Mouse (Mus musculus) forebrain, embryonic 14.5 days (tissue): ENCODE results near the gene Dchs1. TPM values are rescaled to one million over a fixed set of nuclear protein-coding genes. Genes with fewer than 3 reads are reported as not detected.
"Not testable (repeated sequence)": the region's sequence is repeated elsewhere in the genome, so short reads cannot be mapped to it uniquely, and the experiment has no call there.

Experiments used
- ATAC-seq: fragments of 200-750 bp; cut with Nextera tagmentation; 2 replicates; pipeline ENCODE4 v1.8.0; 2017; ENCODE audit warnings: mild to moderate bottlenecking, moderate library complexity
- DNase-seq: peaks from one replicate; pipeline ENCODE4 v3.0.0-alpha.2; 2015; ENCODE audit warnings: low spot score
- H3K27ac ChIP-seq: fragments of 300-500 bp; sonication (generic); 2 replicates; pipeline ENCODE4 v1.5.1; 2014; ENCODE audit warnings: low read depth, mild to moderate bottlenecking, control low read depth, low read length, moderate library complexity
- H3K27me3 ChIP-seq: fragments of 300-500 bp; sonication (generic); replicated peaks from 2 replicates; pipeline ENCODE4 v1.6.1; 2014; ENCODE audit warnings: low read length, control low read depth, mixed read lengths; ENCODE audit not compliant: control insufficient read depth, insufficient read depth
- H3K36me3 ChIP-seq: fragments of 300-500 bp; sonication (generic); 2 replicates; pipeline ENCODE4 v1.6.1; 2014; ENCODE audit warnings: low read length, control low read depth; ENCODE audit not compliant: control insufficient read depth, insufficient read depth
- H3K4me1 ChIP-seq: fragments of 300-500 bp; sonication (generic); 2 replicates; pipeline ENCODE4 v1.6.1; 2014; ENCODE audit warnings: antibody characterized with exemption, low read length, control low read depth; ENCODE audit not compliant: control insufficient read depth, insufficient read depth
- H3K4me2 ChIP-seq: fragments of 300-500 bp; sonication (generic); 2 replicates; pipeline ENCODE4 v1.6.1; 2014; ENCODE audit warnings: mild to moderate bottlenecking, control low read depth, low read length
- H3K4me3 ChIP-seq: fragments of 300-500 bp; sonication (generic); 2 replicates; pipeline ENCODE4 v1.5.1; 2014; ENCODE audit warnings: low read depth, low read length, control low read depth
- H3K9ac ChIP-seq: fragments of 300-500 bp; sonication (generic); 2 replicates; pipeline ENCODE4 v1.6.1; 2014; ENCODE audit warnings: mild to moderate bottlenecking, low read length, control low read depth, moderate library complexity
- H3K9me3 ChIP-seq: fragments of 300-500 bp; sonication (generic); replicated peaks from 2 replicates; pipeline ENCODE4 v1.6.1; 2016; ENCODE audit warnings: low read length, control low read depth, mixed read lengths; ENCODE audit not compliant: control insufficient read depth
- WGBS: fragments of 180-500 bp; shearing (Covaris S2); extraction: QIAGEN DNeasy Blood & Tissue Kit; methylation state at CpG from one replicate; pipeline ENCODE4 v1.1.7; 2014; 5-methylcytosine and 5-hydroxymethylcytosine counted together
- polyA plus RNA-seq: library from polyadenylated mRNA; unstranded; fragments of >200 nt; fragmentation: Nextera tagmentation; extraction: Ambion mirVana; gene quantifications from 2 replicates; pipeline ENCODE4 v1.2.1, GENCODE M21; 2014

The Dchs1 gene
- polyA plus RNA-seq, 1 experiment from 2014 or later, result 18.3 TPM

DNA sequence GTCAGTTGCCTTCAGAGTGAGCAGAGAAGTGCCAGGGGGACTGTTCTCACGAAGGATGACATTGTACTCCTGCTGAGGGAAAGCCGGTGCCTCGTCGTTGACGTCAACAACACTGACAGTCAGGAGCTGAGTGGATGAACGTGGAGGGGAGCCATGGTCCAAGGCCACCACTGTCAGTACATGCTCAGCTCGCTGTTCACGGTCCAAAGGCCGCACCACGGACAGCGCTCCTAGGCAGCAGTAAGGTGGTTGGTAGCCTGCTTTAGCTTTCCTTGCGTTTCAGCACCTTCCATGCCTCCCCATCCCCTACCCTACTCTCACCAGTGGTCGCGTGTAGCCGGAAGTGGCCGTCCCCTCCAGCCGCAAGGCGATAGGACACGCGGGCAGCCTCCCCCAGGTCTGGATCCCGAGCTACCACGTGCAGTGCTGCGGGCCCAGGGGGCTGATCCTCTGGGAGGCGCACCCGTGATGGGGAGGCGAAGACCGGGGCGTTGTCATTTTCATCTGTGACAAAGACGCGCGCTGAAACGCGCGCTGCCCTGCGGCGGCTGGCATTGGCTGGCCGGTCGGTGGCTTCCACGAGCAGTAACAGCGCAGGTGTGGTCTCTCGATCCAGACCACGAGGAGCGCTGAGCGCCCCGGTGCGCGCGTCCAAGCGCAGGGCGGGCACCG, 25.5 kb downstream of the Dchs1 start:
- no peak overlapping the region for H3K4me2 ChIP-seq
- H3K4me1 ChIP-seq, result no peaks in the 10 kb centered on the region
- no peak overlapping the region for H3K4me3 ChIP-seq
- H3K9me3 ChIP-seq, result no peaks in the 10 kb centered on the region
- DNase-seq, result no peak
- H3K27me3 ChIP-seq, result 0 out of 2 replicates have a peak, but pooled peaks cover 3% of the 10 kb centered on the region
- WGBS, result 23% methylated on average over 51 of the region's 51 CpGs
- no peak overlapping the region for H3K27ac ChIP-seq
- H3K9ac ChIP-seq, result 0 out of 2 replicates have a peak overlapping the region, but pooled peaks have one; percentile 25
- H3K36me3 ChIP-seq, result peaks cover 94% of the 10 kb centered on the region
- ATAC-seq, result 0 out of 2 replicates have a peak, but pooled peaks have one; percentile 22

GRCm38 (mm10) chr7:105753281-105753680, 34.2 kb downstream of the Dchs1 start:
- WGBS, result 93% methylated on average over 10 of the region's 10 CpGs
- H3K4me2 ChIP-seq, result no peak overlapping the region
- no peak overlapping the region for H3K27ac ChIP-seq
- no peak for ATAC-seq
- no peaks in the 10 kb centered on the region for H3K27me3 ChIP-seq
- H3K4me1 ChIP-seq, result peaks cover 5% of the 10 kb centered on the region; the same call in 1 of the 2 replicates
- H3K9me3 ChIP-seq, result no peaks in the 10 kb centered on the region
- H3K9ac ChIP-seq, result no peak overlapping the region
- peaks cover 71% of the 10 kb centered on the region for H3K36me3 ChIP-seq
- DNase-seq, result no peak
- no peak overlapping the region for H3K4me3 ChIP-seq

DNA sequence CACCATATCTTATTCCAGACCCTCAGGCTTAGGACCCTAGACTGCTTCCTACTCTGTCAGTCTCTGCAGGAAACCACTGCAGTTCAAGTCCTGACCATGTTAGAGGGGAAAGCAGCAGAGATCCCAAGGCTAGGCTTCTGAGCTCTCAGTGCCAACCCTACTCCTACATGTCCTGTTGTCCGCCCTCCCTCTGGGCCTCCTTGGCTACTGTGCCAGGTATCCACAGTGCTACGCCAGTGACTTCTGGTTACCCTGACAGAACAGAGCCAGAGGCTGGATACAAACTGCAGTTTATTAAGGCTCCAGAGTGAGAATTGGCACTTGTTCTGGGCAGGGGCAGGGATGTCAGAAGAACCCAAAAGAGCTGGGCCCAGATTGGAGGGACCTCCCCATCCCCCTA, 34.7 kb downstream of the Dchs1 start:
- H3K36me3 ChIP-seq, result peaks cover 68% of the 10 kb centered on the region

GRCm38 (mm10) chr7:105751491-105752433, 35.7 kb downstream of the Dchs1 start, which contains the start of gene Tpp1:
TSS of gene Tpp1 (minus strand) at chr7:105752235.
- peaks cover 5% of the 10 kb centered on the region; the same call in 1 of the 2 replicates for H3K4me1 ChIP-seq
- H3K9ac ChIP-seq, result peak within 1 kb of the TSS; percentile 68
- no peak within 1 kb of the TSS for H3K27ac ChIP-seq
- H3K4me3 ChIP-seq, result peak within 1 kb of the TSS; percentile 42
- peak; percentile 96 for DNase-seq
- H3K36me3 ChIP-seq, result peaks cover 66% of the 10 kb centered on the region
- WGBS, result 19% methylated on average over 20 of the region's 20 CpGs
- peak within 1 kb of the TSS; percentile 62 for H3K4me2 ChIP-seq
- ATAC-seq, result peak; percentile 95
- H3K9me3 ChIP-seq, result no peaks in the 10 kb centered on the region
- no peaks in the 10 kb centered on the region for H3K27me3 ChIP-seq

More for the DNA sequence above, 34.7 kb downstream of the Dchs1 start:
- H3K9ac ChIP-seq, result no peak overlapping the region
- H3K27me3 ChIP-seq, result no peaks in the 10 kb centered on the region
- no peak overlapping the region for H3K4me3 ChIP-seq
- H3K9me3 ChIP-seq, result no peaks in the 10 kb centered on the region
- ATAC-seq (peak; percentile 10), DNase-seq (no peak)
- H3K4me1 ChIP-seq, result peaks cover 5% of the 10 kb centered on the region; the same call in 1 of the 2 replicates
- H3K27ac ChIP-seq, result no peak overlapping the region
- H3K4me2 ChIP-seq, result no peak overlapping the region
- 92% methylated on average over 2 of the region's 2 CpGs for WGBS

DNA sequence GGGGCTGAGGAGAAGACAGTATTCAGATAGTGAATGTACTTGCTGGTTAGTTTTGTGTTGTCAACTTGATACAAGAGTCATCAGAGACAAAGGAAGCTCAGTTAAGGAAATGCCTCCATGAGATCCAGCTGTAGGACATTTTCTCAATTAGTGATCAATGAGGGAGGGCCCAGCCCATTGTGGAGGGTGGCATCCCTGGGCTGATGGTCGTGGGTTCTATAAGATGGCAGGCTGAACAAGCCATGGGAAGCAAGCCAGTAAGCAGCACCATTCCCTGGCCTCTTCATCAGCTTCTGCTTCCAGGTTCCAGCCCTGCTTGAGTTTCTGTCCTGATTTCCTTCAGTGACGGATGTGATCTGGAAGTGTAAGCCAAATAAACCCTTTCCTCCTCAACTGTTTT, 39.7 kb downstream of the Dchs1 start:
- Histone ChIP-seq H3K4me1 (peaks cover 5% of the 10 kb centered on the region; the same call in 1 of the 2 replicates), H3K4me2 (no peak overlapping the region), H3K27me3 (no peaks in the 10 kb centered on the region), H3K27ac (no peak overlapping the region), H3K9me3 (no peaks in the 10 kb centered on the region), H3K4me3 (no peak overlapping the region), H3K36me3 (peaks cover 30% of the 10 kb centered on the region), H3K9ac (no peak overlapping the region)
- 73% methylated on average over 2 of the region's 2 CpGs for WGBS
- no peak for ATAC-seq
- no peak for DNase-seq

GRCm38 (mm10) chr7:105743926-105744590, 43.4 kb downstream of the Dchs1 start, which contains the start of gene Taf10:
TSS of gene Taf10 (minus strand) at chr7:105744361.
- DNase-seq, result peak; percentile 93
- WGBS, result 0% methylated on average over 49 of the region's 67 CpGs
- H3K36me3 ChIP-seq, result peaks cover 49% of the 10 kb centered on the region

GRCm38 (mm10) chr7:105743246-105743925, 44.1 kb downstream of the Dchs1 start:
- H3K9ac ChIP-seq, result peak overlapping the region; percentile 93
- not testable (repeated sequence) for DNase-seq, H3K4me1 ChIP-seq, ATAC-seq, H3K27me3 ChIP-seq, H3K27ac ChIP-seq, H3K9me3 ChIP-seq
- H3K36me3 ChIP-seq, result peaks cover 43% of the 10 kb centered on the region
- peak overlapping the region; percentile 98 for H3K4me3 ChIP-seq
- 31% methylated on average over 20 of the region's 20 CpGs for WGBS
- peak overlapping the region; percentile 86 for H3K4me2 ChIP-seq

More at GRCm38 (mm10) chr7:105743926-105744590, 43.4 kb downstream of the Dchs1 start, which contains the start of gene Taf10:
- Histone ChIP-seq H3K9ac (peak within 1 kb of the TSS; percentile 93), H3K27ac (peak within 1 kb of the TSS; percentile 71), H3K9me3 (no peaks in the 10 kb centered on the region), H3K27me3 (no peaks in the 10 kb centered on the region), H3K4me1 (no peaks in the 10 kb centered on the region), H3K4me3 (peak within 1 kb of the TSS; percentile 98), H3K4me2 (peak within 1 kb of the TSS; percentile 86)
- peak; percentile 99 for ATAC-seq
